In the genomic region with DNA sequence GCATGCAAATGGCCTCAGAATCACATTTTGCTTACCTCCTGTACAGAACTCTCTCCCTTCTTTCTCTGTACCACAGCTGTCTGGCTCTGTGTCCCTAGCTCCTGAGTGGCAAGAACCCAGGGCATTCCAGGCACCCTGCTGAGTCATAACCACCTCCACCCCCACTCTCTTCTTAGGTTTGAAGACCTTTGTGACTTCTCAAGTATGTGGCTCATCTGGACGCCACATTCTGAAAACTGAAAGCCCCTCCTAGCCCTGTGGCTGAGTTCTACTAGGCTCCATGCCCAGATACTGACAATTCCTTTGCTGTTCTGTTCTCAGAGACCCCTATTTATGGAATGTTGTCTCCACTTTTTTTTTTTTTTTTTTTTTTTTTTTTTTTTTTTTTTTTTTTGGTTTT, we compare ENCODE assay signal across 15 mouse cellular contexts.
DNase-seq lines count a peak whose midpoint lies in the region; ATAC-seq and TF ChIP-seq lines count a peak whose summit lies in the region.
"Had no signal": no experiment of that assay in that cellular context is flagged by ENCODE, and none has a peak within 500 bp of the region (broad histone marks: within the 10 kb centered on the region; RNA-seq: fewer than 3 reads in every experiment).

No protein-coding gene starts in this region.

- H3K4me1 ChIP-seq in lung, postnatal 0 days (ENCODE audit: insufficient read depth, low read depth, low read length): no peaks in the 10 kb centered on the region
- peaks cover 6% of the 10 kb centered on the region; the same call in 1 of the 2 replicates for H3K4me1 ChIP-seq in forebrain, embryonic 14.5 days (ENCODE audit: control insufficient read depth, insufficient read depth, low read length)

- no peak overlapping the region for H3K27ac ChIP-seq in lung, postnatal 0 days (ENCODE audit: low read length)
- H3K27ac ChIP-seq in forebrain, embryonic 14.5 days (ENCODE audit: low read depth, low read length): no peak overlapping the region
- H3K27ac ChIP-seq: forebrain, embryonic 15.5 days; neural tube, embryonic 12.5 days; stomach, postnatal 0 days had no signal

- WGBS in lung, postnatal 0 days: 69% methylated on average over 1 of the region's 1 CpGs
- whole genome bisulfite sequencing in forebrain, embryonic 14.5 days: 83% methylated on average over 1 of the region's 1 CpGs

- H3K9me3 ChIP-seq in lung, postnatal 0 days (ENCODE audit: low read length): no peaks in the 10 kb centered on the region
- H3K9me3 ChIP-seq in forebrain, embryonic 14.5 days (replicated peaks; ENCODE audit: control insufficient read depth, low read length): no peaks in the 10 kb centered on the region
- H3K9me3 ChIP-seq: forebrain, embryonic 15.5 days; neural tube, embryonic 12.5 days had no signal

- no peak overlapping the region for H3K4me3 ChIP-seq in lung, postnatal 0 days (ENCODE audit: low read depth, low read length)
- no peak overlapping the region for H3K4me3 ChIP-seq in forebrain, embryonic 14.5 days (ENCODE audit: low read depth, low read length)
- H3K4me3 ChIP-seq: forebrain, embryonic 15.5 days; neural tube, embryonic 12.5 days had no signal

- TF ChIP-seq EP300 in lung, postnatal 0 days (IDR thresholded peaks at IDR 0.05): no peak

- H3K4me2 ChIP-seq in lung, postnatal 0 days (replicated peaks; ENCODE audit: low read depth, low read length): no peak overlapping the region
- no peak overlapping the region for H3K4me2 ChIP-seq in forebrain, embryonic 14.5 days (ENCODE audit: low read length)
- H3K4me2 ChIP-seq: forebrain, embryonic 15.5 days; neural tube, embryonic 12.5 days had no signal

- H3K9ac ChIP-seq in lung, postnatal 0 days (replicated peaks; ENCODE audit: low read depth): no peak overlapping the region
- no peak overlapping the region for H3K9ac ChIP-seq in forebrain, embryonic 14.5 days (ENCODE audit: low read length)
- H3K9ac ChIP-seq: forebrain, embryonic 15.5 days; neural tube, embryonic 12.5 days had no signal

- peak; percentile 19 to 21 for DNase-seq in adrenal gland, postnatal 36 days
- no peak for DNase-seq in adrenal gland, postnatal 4 days (ENCODE audit: low spot score in 2 of 2)
- DNase-seq in lung, postnatal 0 days (ENCODE audit: low spot score): no peak
- DNase-seq in lung, postnatal 4 days: no peak
- DNase-seq in embryo, embryonic 11 days: peak; percentile 47
- peak; percentile 47 for DNase-seq in lung, postnatal 36 days
- DNase-seq in left cerebral cortex, adult 11 months (ENCODE audit: low spot score): no peak
- no peak for DNase-seq in forebrain, embryonic 14.5 days (ENCODE audit: low spot score)
- DNase-seq: adrenal gland, postnatal 25 days; cerebellum, postnatal 10 days; kidney, postnatal 10 days; right cerebral cortex, postnatal 14 days had no signal

- H3K36me3 ChIP-seq in lung, postnatal 0 days (ENCODE audit: insufficient read depth, low read length): no peaks in the 10 kb centered on the region
- H3K36me3 ChIP-seq in forebrain, embryonic 14.5 days (ENCODE audit: control insufficient read depth, insufficient read depth, low read length): no peaks in the 10 kb centered on the region
- H3K36me3 ChIP-seq: forebrain, embryonic 15.5 days; neural tube, embryonic 12.5 days had no signal

- H3K27me3 ChIP-seq in lung, postnatal 0 days (replicated peaks; ENCODE audit: insufficient read depth, low read length): no peaks in the 10 kb centered on the region
- no peaks in the 10 kb centered on the region for H3K27me3 ChIP-seq in forebrain, embryonic 14.5 days (replicated peaks; ENCODE audit: control insufficient read depth, insufficient read depth, low read length)
- H3K27me3 ChIP-seq: forebrain, embryonic 15.5 days; neural tube, embryonic 12.5 days had no signal

- TF ChIP-seq CTCF in lung, postnatal 0 days (IDR thresholded peaks at IDR 0.05): no peak

- ATAC-seq in lung, postnatal 0 days: peak; percentile 43; the same call in 1 of the 2 replicates
- no peak for ATAC-seq in forebrain, embryonic 14.5 days
- ATAC-seq: forebrain, embryonic 15.5 days had no signal

Comparison
In these comparisons a context has a peak if more than half of its experiments do, and no peak if none do; other contexts are left out.
1. DNase-seq: peak in adrenal gland, postnatal 36 days (2 of 2), embryo, embryonic 11 days (single experiment) and lung, postnatal 36 days (single experiment); none in adrenal gland, postnatal 4 days (0 of 2), lung, postnatal 0 days (single experiment), lung, postnatal 4 days (0 of 2), left cerebral cortex, adult 11 months (single experiment) and forebrain, embryonic 14.5 days (single experiment).